Comparison of ENCODE assay signal across 29 mouse cellular contexts in genomic region chr13:5317941-5318856, GRCm38 (mm10).
DNase-seq lines count a peak whose midpoint lies in the region; ATAC-seq lines count a peak whose summit lies in the region.
"Had no signal": no experiment of that assay in that cellular context is flagged by ENCODE, and none has a peak within 500 bp of the region (broad histone marks: within the 10 kb centered on the region; RNA-seq: fewer than 3 reads in every experiment).

No protein-coding gene starts in this region.

- H3K9ac ChIP-seq in lung, embryonic 15.5 days: no peak overlapping the region
- no peak overlapping the region for H3K9ac ChIP-seq in forebrain, embryonic 16.5 days (replicated peaks; ENCODE audit: low read depth, low read length)
- no peak overlapping the region for H3K9ac ChIP-seq in forebrain, embryonic 11.5 days (ENCODE audit: low read length)
- H3K9ac ChIP-seq: embryonic facial prominence, embryonic 15.5 days; heart, embryonic 12.5 days; hindbrain, embryonic 14.5 days; limb, embryonic 15.5 days; liver, embryonic 13.5 days; midbrain, embryonic 12.5 days had no signal

- H3K4me3 ChIP-seq in lung, embryonic 15.5 days: no peak overlapping the region
- no peak overlapping the region for H3K4me3 ChIP-seq in forebrain, embryonic 16.5 days (replicated peaks; ENCODE audit: low read length)
- no peak overlapping the region for H3K4me3 ChIP-seq in forebrain, embryonic 11.5 days (ENCODE audit: low read depth, low read length)
- H3K4me3 ChIP-seq: embryonic facial prominence, embryonic 15.5 days; heart, embryonic 12.5 days; limb, embryonic 10.5 days; limb, embryonic 15.5 days; liver, embryonic 13.5 days; megakaryocyte, embryonic 14.5 days; midbrain, embryonic 12.5 days had no signal

- H3K27ac ChIP-seq in lung, embryonic 15.5 days: peak overlapping the region; percentile 67
- no peak overlapping the region for H3K27ac ChIP-seq in forebrain, embryonic 16.5 days (ENCODE audit: low read length)
- no peak overlapping the region for H3K27ac ChIP-seq in forebrain, embryonic 11.5 days (ENCODE audit: low read depth, low read length)
- H3K27ac ChIP-seq: embryonic facial prominence, embryonic 15.5 days; hindbrain, embryonic 14.5 days; limb, embryonic 10.5 days; limb, embryonic 15.5 days; liver, embryonic 13.5 days; midbrain, embryonic 12.5 days had no signal

- H3K36me3 ChIP-seq in lung, embryonic 15.5 days: no peaks in the 10 kb centered on the region
- no peaks in the 10 kb centered on the region for H3K36me3 ChIP-seq in forebrain, embryonic 16.5 days (ENCODE audit: control insufficient read depth, insufficient read depth)
- H3K36me3 ChIP-seq in forebrain, embryonic 11.5 days (ENCODE audit: control insufficient read depth, insufficient read depth, low read length): no peaks in the 10 kb centered on the region
- H3K36me3 ChIP-seq: embryonic facial prominence, embryonic 15.5 days; G1E; heart, embryonic 12.5 days; limb, embryonic 10.5 days; limb, embryonic 15.5 days; liver, embryonic 13.5 days; midbrain, embryonic 12.5 days had no signal

- ATAC-seq in lung, embryonic 15.5 days (ENCODE audit: borderline replicate concordance, extremely low read depth, low FRiP score, low TSS enrichment): peak; percentile 37; the same call in 1 of the 2 replicates
- no peak for ATAC-seq in forebrain, embryonic 16.5 days
- no peak for ATAC-seq in forebrain, embryonic 11.5 days (replicated peaks; ENCODE audit: low FRiP score)
- ATAC-seq: forebrain, embryonic 14.5 days; Patski had no signal

- no peak overlapping the region for H3K4me2 ChIP-seq in lung, embryonic 15.5 days
- H3K4me2 ChIP-seq in forebrain, embryonic 16.5 days (ENCODE audit: low read length): no peak overlapping the region
- no peak overlapping the region for H3K4me2 ChIP-seq in forebrain, embryonic 11.5 days (ENCODE audit: low read depth, low read length, severe bottlenecking)
- H3K4me2 ChIP-seq: embryonic facial prominence, embryonic 15.5 days; heart, embryonic 12.5 days; hindbrain, embryonic 14.5 days; limb, embryonic 15.5 days; liver, embryonic 13.5 days; midbrain, embryonic 12.5 days had no signal

- DNase-seq in thymus, postnatal 0 days (ENCODE audit: low spot score): peak; percentile 6
- DNase-seq in thymus, postnatal 14 days: no peak
- peak; percentile 6 for DNase-seq in lung, postnatal 25 days (ENCODE audit: low spot score)
- no peak for DNase-seq in urinary bladder, postnatal 10 days (ENCODE audit: low spot score)
- DNase-seq in forebrain, embryonic 11.5 days (ENCODE audit: low spot score): no peak
- DNase-seq: adrenal gland, postnatal 14 days; cerebellum, adult 11 months; cerebellum, adult 9-11 months; gastrocnemius, postnatal 25 days; heart, adult 11 months; kidney, adult 11 months; kidney, postnatal 14 days; layer of hippocampus, adult 9-11 months; liver, embryonic 13.5 days; retina, postnatal 1 day; right cerebral cortex, postnatal 25 days; thymus, postnatal 36 days had no signal

- peaks cover 9% of the 10 kb centered on the region; the same call in 1 of the 2 replicates for H3K4me1 ChIP-seq in lung, embryonic 15.5 days
- no peaks in the 10 kb centered on the region for H3K4me1 ChIP-seq in forebrain, embryonic 16.5 days (replicated peaks; ENCODE audit: control insufficient read depth, insufficient read depth, low read length)
- no peaks in the 10 kb centered on the region for H3K4me1 ChIP-seq in forebrain, embryonic 11.5 days (replicated peaks; ENCODE audit: control insufficient read depth, insufficient read depth, low read length)
- H3K4me1 ChIP-seq: embryonic facial prominence, embryonic 15.5 days; heart, embryonic 12.5 days; limb, embryonic 10.5 days; limb, embryonic 15.5 days; liver, embryonic 13.5 days; megakaryocyte, embryonic 14.5 days; midbrain, embryonic 12.5 days had no signal

- WGBS in lung, embryonic 15.5 days: 39% methylated on average over 5 of the region's 5 CpGs
- WGBS in forebrain, embryonic 16.5 days: 69% methylated on average over 5 of the region's 5 CpGs
- 83% methylated on average over 5 of the region's 5 CpGs for WGBS in forebrain, embryonic 11.5 days

- H3K27me3 ChIP-seq in lung, embryonic 15.5 days: no peaks in the 10 kb centered on the region
- no peaks in the 10 kb centered on the region for H3K27me3 ChIP-seq in forebrain, embryonic 16.5 days (replicated peaks; ENCODE audit: control insufficient read depth, insufficient read depth, low read length)
- no peaks in the 10 kb centered on the region for H3K27me3 ChIP-seq in forebrain, embryonic 11.5 days (ENCODE audit: control insufficient read depth, insufficient read depth, low read length)
- H3K27me3 ChIP-seq: embryonic facial prominence, embryonic 15.5 days; heart, embryonic 12.5 days; limb, embryonic 15.5 days; liver, embryonic 13.5 days; megakaryocyte, embryonic 14.5 days; midbrain, embryonic 12.5 days; Patski had no signal

- H3K9me3 ChIP-seq in lung, embryonic 15.5 days: no peaks in the 10 kb centered on the region
- no peaks in the 10 kb centered on the region for H3K9me3 ChIP-seq in forebrain, embryonic 16.5 days (ENCODE audit: control insufficient read depth, low read length)
- H3K9me3 ChIP-seq in forebrain, embryonic 11.5 days (ENCODE audit: control insufficient read depth, low read length): no peaks in the 10 kb centered on the region
- H3K9me3 ChIP-seq: embryonic facial prominence, embryonic 15.5 days; G1E; heart, embryonic 12.5 days; limb, embryonic 10.5 days; limb, embryonic 15.5 days; liver, embryonic 13.5 days; megakaryocyte, embryonic 14.5 days; midbrain, embryonic 12.5 days had no signal

Comparison
In these comparisons a context has a peak if more than half of its experiments do, and no peak if none do; other contexts are left out.
1. DNase-seq: peak in thymus, postnatal 0 days (single experiment) and lung, postnatal 25 days (single experiment); none in thymus, postnatal 14 days (single experiment), urinary bladder, postnatal 10 days (single experiment) and forebrain, embryonic 11.5 days (single experiment).